Mouse (Mus musculus) lung, postnatal 0 days (tissue): ENCODE measurements at regions not wholly inside any gene's neighbourhood (a gene's known extent, or its start where the extent isn't known, plus 50 kb on each side); places are given as distances from the start of the nearest gene placed in this dataset.
A peak's percentile ranks its signal among the peaks of the same experiment; 100 is the strongest.
"Not testable (repeated sequence)": the region's sequence is repeated elsewhere in the genome, so short reads cannot be mapped to it uniquely, and the experiment has no call there.

Experiments used
- ATAC-seq: fragments of 200-750 bp; cut with Nextera tagmentation; 2 replicates; pipeline ENCODE4 v1.8.0; 2017; ENCODE audit warnings: moderate library complexity
- DNase-seq: peaks from one replicate; pipeline ENCODE4 v3.0.0-alpha.2; 2016; ENCODE audit warnings: low spot score
- H3K27ac ChIP-seq: fragments of 300-500 bp; sonication (generic); 2 replicates; pipeline ENCODE4 v1.5.1; 2014; ENCODE audit warnings: antibody characterized with exemption, mild to moderate bottlenecking, low read length, mixed read lengths
- H3K27me3 ChIP-seq: fragments of 300-500 bp; sonication (generic); replicated peaks from 2 replicates; pipeline ENCODE4 v1.6.1; 2014; ENCODE audit warnings: low read length, mixed read lengths; ENCODE audit not compliant: insufficient read depth
- H3K36me3 ChIP-seq: fragments of 300-500 bp; sonication (generic); 2 replicates; pipeline ENCODE4 v1.6.1; 2014; ENCODE audit warnings: low read length, mixed read lengths; ENCODE audit not compliant: insufficient read depth
- H3K4me1 ChIP-seq: fragments of 300-500 bp; sonication (generic); 2 replicates; pipeline ENCODE4 v1.6.1; 2014; ENCODE audit warnings: antibody characterized with exemption, low read depth, low read length, mixed read lengths; ENCODE audit not compliant: insufficient read depth
- H3K4me2 ChIP-seq: fragments of 300-500 bp; sonication (generic); replicated peaks from 2 replicates; pipeline ENCODE4 v1.6.1; 2014; ENCODE audit warnings: low read depth, mild to moderate bottlenecking, low read length, moderate library complexity, mixed read lengths
- H3K4me3 ChIP-seq: fragments of 300-500 bp; sonication (generic); 2 replicates; pipeline ENCODE4 v1.5.1; 2014; ENCODE audit warnings: low read depth, low read length
- H3K9ac ChIP-seq: fragments of 300-500 bp; sonication (generic); replicated peaks from 2 replicates; pipeline ENCODE4 v1.6.1; 2014; ENCODE audit warnings: low read depth, mild to moderate bottlenecking
- H3K9me3 ChIP-seq: fragments of 300-500 bp; sonication (generic); 2 replicates; pipeline ENCODE4 v1.6.1; 2016; ENCODE audit warnings: low read length, mixed read lengths
- CTCF ChIP-seq: IDR thresholded peaks from 2 replicates; pipeline ENCODE4 v1.5.1; 2016; ENCODE audit warnings: antibody characterized with exemption, mild to moderate bottlenecking
- EP300 ChIP-seq: IDR thresholded peaks from 2 replicates; pipeline ENCODE4 v1.6.1; 2016; ENCODE audit warnings: antibody characterized with exemption, mild to moderate bottlenecking, control low read depth
- WGBS: fragments of 180-500 bp; shearing (Covaris S2); extraction: QIAGEN DNeasy Blood & Tissue Kit; methylation state at CpG from one replicate; pipeline ENCODE4 v1.1.7; 2014; 5-methylcytosine and 5-hydroxymethylcytosine counted together

DNA sequence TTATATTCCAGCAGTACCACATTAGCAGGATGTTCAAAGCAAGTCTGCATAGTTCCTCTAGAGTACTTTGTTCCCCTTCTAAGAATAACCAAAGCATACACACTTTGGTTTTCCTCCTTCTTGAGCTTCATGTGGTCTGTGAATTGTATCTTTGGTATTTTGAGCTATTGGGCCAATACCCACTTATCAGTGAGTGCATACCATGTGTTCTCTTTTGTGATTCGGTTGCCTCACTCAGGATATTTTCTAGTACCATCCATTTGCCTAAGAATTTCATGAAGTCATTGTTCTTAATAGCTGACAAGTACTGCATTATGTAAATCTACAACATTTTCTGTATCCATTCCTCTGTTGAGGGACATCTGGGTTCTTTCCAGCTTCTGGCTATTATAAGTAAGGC is 535.3 kb upstream of the N6amt1 start:
- H3K4me3 ChIP-seq, H3K9me3 ChIP-seq, H3K4me2 ChIP-seq, H3K27ac ChIP-seq, H3K4me1 ChIP-seq, H3K9ac ChIP-seq, H3K36me3 ChIP-seq, H3K27me3 ChIP-seq: not testable (repeated sequence)
- peak; percentile 66 for DNase-seq
- TF ChIP-seq EP300: peak; percentile 90
- 44% methylated on average over 1 of the region's 1 CpGs for WGBS
- ATAC-seq: peak; percentile 89

- WGBS: 23% methylated on average over 8 of the region's 8 CpGs
- no peak overlapping the region for H3K27ac ChIP-seq
These were observed 537.0 kb upstream of the N6amt1 start for GRCm38 (mm10) chr16:86816763-86817593.

DNA sequence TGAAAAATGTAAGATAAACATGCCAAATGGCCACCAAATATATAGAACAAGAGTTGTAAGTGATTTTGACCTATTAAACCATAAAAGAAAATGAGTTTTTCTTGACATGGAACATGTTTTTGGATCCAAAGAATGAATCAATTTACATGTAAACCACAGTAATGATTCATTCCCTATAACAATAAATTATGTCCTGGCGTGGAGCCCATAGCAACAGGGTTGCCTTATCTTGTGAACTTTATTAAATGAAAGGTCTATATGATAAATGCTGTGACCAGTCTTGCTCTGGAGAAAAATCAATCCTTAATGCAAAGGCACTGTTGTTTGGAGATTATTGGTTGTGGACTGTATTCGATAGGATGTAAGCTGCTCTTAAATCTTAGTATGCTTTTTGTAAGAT is 538.0 kb upstream of the N6amt1 start:
- H3K4me2 ChIP-seq: no peak overlapping the region
- TF ChIP-seq CTCF: no peak
- TF ChIP-seq EP300: no peak
- no peak for ATAC-seq

More at GRCm38 (mm10) chr16:86816763-86817593, 537.0 kb upstream of the N6amt1 start:
- Histone ChIP-seq H3K36me3 (no peaks in the 10 kb centered on the region), H3K27me3 (no peaks in the 10 kb centered on the region), H3K9me3 (no peaks in the 10 kb centered on the region), H3K4me1 (no peaks in the 10 kb centered on the region), H3K9ac (no peak overlapping the region), H3K4me2 (peak overlapping the region; percentile 3; the same call in 1 of the 2 replicates), H3K4me3 (no peak overlapping the region)
- DNase-seq: peak; percentile 51
- ATAC-seq: peak; percentile 66
- no peak for TF ChIP-seq EP300
- TF ChIP-seq CTCF: no peak

DNA sequence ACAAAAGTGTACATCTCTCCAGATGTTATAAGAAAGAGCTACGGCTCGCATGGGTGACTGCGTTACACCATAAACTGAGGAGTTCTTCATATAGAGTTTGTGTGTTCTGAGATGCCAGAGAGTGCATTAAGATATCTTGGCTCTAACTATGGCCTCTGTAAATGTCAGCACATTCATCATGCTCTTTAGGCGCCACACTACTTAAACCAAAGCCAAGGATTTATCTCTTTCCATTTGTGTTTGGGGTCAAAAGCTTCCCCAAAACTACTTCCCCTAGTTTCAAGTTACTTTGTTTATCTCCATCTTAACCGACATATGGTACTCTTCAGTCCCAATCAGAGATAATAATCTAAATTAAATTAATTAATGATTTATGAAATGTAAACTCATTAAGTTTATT is 541.3 kb upstream of the N6amt1 start:
- TF ChIP-seq EP300: no peak
- TF ChIP-seq CTCF: no peak
- DNase-seq (no peak), ATAC-seq (no peak)
- Histone ChIP-seq H3K27ac (no peak overlapping the region), H3K4me2 (no peak overlapping the region), H3K4me1 (no peaks in the 10 kb centered on the region), H3K36me3 (no peaks in the 10 kb centered on the region), H3K9ac (no peak overlapping the region), H3K9me3 (no peaks in the 10 kb centered on the region), H3K4me3 (no peak overlapping the region), H3K27me3 (no peaks in the 10 kb centered on the region)
- WGBS: 38% methylated on average over 5 of the region's 5 CpGs

More for the DNA sequence above, 538.0 kb upstream of the N6amt1 start:
- no peaks in the 10 kb centered on the region for H3K27me3 ChIP-seq
- H3K9ac ChIP-seq: no peak overlapping the region
- no peaks in the 10 kb centered on the region for H3K4me1 ChIP-seq
- no peak overlapping the region for H3K4me3 ChIP-seq
- H3K27ac ChIP-seq: no peak overlapping the region
- WGBS: 66% methylated on average over 2 of the region's 2 CpGs
- DNase-seq: no peak
- H3K36me3 ChIP-seq: no peaks in the 10 kb centered on the region
- H3K9me3 ChIP-seq: no peaks in the 10 kb centered on the region

DNA sequence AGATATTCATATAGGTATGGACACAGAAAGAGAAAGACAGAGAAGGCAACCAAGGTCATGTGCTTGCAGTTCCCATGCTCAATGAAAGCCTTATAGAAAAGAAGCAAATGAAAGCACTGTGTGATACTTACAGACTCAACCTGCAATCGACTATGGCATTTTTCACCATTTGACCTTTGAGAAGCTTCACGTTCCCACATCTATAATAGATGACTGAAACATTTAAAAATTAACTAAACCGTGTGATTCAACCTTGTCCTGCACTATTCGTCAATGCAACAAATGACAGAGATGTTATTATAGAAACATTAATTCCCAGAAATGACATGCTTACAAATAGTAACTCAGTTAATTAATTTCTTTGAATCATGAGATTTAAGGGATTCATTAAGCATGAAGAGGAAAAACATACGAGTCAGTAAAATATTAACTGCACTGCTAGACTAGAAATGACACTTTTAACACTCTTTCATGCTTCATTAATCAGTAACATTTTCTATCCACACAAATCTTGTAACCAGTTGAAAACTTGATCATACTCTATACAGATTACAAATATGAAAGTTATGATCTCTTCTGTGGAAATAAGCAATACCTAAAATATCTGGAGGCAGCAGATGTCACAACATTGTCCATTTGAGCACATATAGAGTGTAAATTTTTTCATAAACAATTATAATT is 545.2 kb upstream of the N6amt1 start:
- Histone ChIP-seq H3K9ac (no peak overlapping the region), H3K4me3 (no peak overlapping the region), H3K27me3 (no peaks in the 10 kb centered on the region), H3K9me3 (no peaks in the 10 kb centered on the region), H3K36me3 (no peaks in the 10 kb centered on the region), H3K4me2 (no peak overlapping the region), H3K4me1 (no peaks in the 10 kb centered on the region), H3K27ac (no peak overlapping the region)
- TF ChIP-seq EP300 (no peak), CTCF (no peak)
- ATAC-seq (no peak), DNase-seq (no peak)
- WGBS: 70% methylated on average over 5 of the region's 5 CpGs

DNA sequence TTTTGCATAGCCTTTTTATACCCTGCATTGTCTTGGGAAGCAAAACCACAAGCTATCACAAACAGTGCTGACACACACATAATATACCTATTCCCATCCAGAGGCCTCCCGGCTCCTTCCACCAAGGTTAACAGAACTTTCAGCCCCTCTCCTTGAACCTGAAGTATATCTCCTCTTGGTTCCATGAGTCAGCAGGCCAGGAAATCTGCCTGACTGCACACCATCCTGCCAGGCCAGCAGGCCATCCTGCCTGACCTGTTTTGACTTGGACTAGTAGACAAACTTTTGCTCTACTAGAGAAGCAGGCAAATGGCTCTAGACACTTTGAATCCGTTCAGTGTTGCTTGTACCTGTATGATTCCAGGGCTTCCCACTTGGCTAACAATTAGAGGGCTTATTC is 547.6 kb upstream of the N6amt1 start:
- H3K4me3 ChIP-seq: no peak overlapping the region
- H3K4me2 ChIP-seq: no peak overlapping the region
- H3K36me3 ChIP-seq: no peaks in the 10 kb centered on the region
- no peak overlapping the region for H3K9ac ChIP-seq
- no peak for ATAC-seq
- no peaks in the 10 kb centered on the region for H3K4me1 ChIP-seq
- WGBS: 80% methylated on average over 2 of the region's 2 CpGs
- H3K27ac ChIP-seq: no peak overlapping the region
- no peak for TF ChIP-seq CTCF
- TF ChIP-seq EP300: no peak
- no peaks in the 10 kb centered on the region for H3K27me3 ChIP-seq
- DNase-seq: no peak
- H3K9me3 ChIP-seq: no peaks in the 10 kb centered on the region
